Mouse (Mus musculus): ENCODE data around the gene Tspo. TPM values are rescaled to one million over a fixed set of nuclear protein-coding genes. Genes with fewer than 3 reads are reported as not detected.

The Tspo gene
- 10 to 100 TPM; 24.9 to 33.5 TPM for total RNA-seq (2021)
- long read RNA-seq, experiment 1, transcript Tspo-201 (4 exons, 837 nt), result major isoform, 20 of 22 reads
- long read RNA-seq, experiment 1, partial matches to known transcripts, result 2 of 22 reads
- long read RNA-seq, experiment 1, other reads (novel, unspliced or antisense), result 0 of 22 reads
- long read RNA-seq, experiment 2, transcript Tspo-201 (4 exons, 837 nt), result major isoform, 38 of 41 reads
- long read RNA-seq, experiment 2, partial matches to known transcripts, result 3 of 41 reads
- long read RNA-seq, experiment 2, other reads (novel, unspliced or antisense), result 0 of 41 reads

GRCm38 (mm10) chr15:83563327-83563856 lies at the start of gene Tspo, which contains the start of gene Mcat:
Gene Tspo (plus strand): TSS chr15:83563592.
Gene Mcat (minus strand): TSS chr15:83563787.
- intact Hi-C loops (cut with DNase I; ENCODE audit: low total_unique reads), result no loop called here
- peak; percentile 66 for DNase-seq

- intact Hi-C loops (cut with DNase I; ENCODE audit: low total_unique reads), result loop anchor here (5.0 kb wide), 1 partner anchor 308 kb away; no protein-coding TSS in a partner anchor
- DNase-seq, result no peak
Observed at GRCm38 (mm10) chr15:83515018-83515417, 48.4 kb upstream of the Tspo start.

- DNase-seq, result peak; percentile 58
- intact Hi-C loops (cut with DNase I; ENCODE audit: low total_unique reads), result loop anchor here (5.0 kb wide), 1 partner anchor 311 kb away; no protein-coding TSS in a partner anchor
Observed at GRCm38 (mm10) chr15:83518215-83519048, 45.0 kb upstream of the Tspo start.

DNA sequence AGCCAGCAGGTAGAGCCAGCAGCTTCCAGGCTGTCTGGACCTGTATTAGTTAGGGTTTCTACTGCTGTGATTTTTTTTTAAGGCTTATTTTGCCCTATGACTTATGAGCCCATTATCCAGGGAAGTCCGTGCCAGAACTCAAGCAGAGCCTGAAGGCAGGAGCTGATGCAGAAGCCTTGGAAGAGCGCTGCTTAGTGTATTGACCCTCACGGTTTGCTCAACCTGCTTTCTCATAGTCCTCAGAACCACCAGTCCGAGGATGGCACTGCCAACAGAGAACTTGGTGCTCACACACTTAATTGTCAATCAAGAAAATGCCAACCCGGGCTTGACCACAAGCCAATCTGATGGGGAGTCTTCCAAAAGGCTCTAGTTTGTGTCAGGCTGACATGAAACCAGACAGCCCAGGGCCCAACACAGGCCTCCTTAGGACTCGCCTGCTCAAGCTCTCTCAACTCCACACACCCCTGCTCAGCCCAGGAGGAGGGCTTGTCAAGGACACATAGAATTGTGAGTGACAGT lies 42.5 kb upstream of the Tspo start:
- intact Hi-C loops (cut with DNase I; ENCODE audit: low total_unique reads), result no loop called here
- DNase-seq, result no peak

DNA sequence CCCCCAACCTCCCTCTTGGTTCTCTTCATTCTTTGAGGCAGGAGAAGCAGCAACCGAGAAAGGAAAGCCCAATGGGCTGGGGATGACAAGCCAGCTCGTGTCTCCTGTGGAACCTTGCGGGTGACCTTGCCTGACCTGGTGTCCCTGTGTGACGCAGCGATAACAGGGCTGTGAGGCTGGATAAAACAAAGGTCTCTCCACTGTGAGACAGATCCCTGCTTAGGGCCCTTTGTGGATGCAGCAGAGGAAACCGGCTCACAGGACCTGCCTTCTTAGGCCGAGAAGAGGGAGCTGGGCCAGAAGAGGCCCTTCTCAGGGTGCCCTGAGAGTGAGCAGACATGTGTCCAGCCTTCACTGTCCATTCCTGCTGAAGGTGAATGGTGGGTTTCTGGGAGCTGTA lies 40.2 kb upstream of the Tspo start:
- no peak for DNase-seq
- intact Hi-C loops (cut with DNase I; ENCODE audit: low total_unique reads), result no loop called here

GRCm38 (mm10) chr15:83523638-83524332 lies 39.6 kb upstream of the Tspo start:
- no peak for DNase-seq
- intact Hi-C loops (cut with DNase I; ENCODE audit: low total_unique reads), result no loop called here

GRCm38 (mm10) chr15:83524333-83524729 lies 39.1 kb upstream of the Tspo start:
- intact Hi-C loops (cut with DNase I; ENCODE audit: low total_unique reads), result no loop called here
- no peak for DNase-seq

GRCm38 (mm10) chr15:83526424-83527091 lies 36.8 kb upstream of the Tspo start, which contains the start of gene Bik:
Gene Bik (plus strand): TSS chr15:83526862.
- intact Hi-C loops (cut with DNase I; ENCODE audit: low total_unique reads), result no loop called here
- DNase-seq, result peak; percentile 53

GRCm38 (mm10) chr15:83527092-83527437 lies 36.3 kb upstream of the Tspo start:
- DNase-seq, result no peak
- intact Hi-C loops (cut with DNase I; ENCODE audit: low total_unique reads), result no loop called here

GRCm38 (mm10) chr15:83527747-83528146 lies 35.6 kb upstream of the Tspo start:
- no peak for DNase-seq
- intact Hi-C loops (cut with DNase I; ENCODE audit: low total_unique reads), result no loop called here

DNA sequence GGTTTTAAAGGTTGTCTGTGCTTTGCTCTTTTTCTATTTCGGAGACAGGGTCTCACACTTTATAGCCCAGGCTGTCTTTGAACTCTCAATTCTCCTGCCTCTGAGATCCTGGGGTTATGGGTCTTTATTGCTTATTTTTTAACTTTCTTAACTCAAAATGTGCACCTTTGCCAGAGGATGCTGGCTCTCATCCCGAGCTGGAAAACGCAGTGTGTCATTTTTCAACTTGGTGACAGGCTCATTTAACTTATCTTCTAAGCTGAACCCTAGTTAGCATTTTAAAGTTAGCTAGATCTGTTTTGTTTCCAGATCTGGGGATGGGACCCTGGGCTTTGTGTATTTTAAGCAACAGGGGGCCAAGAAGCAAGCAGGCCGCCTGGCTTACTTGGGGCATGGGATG lies 34.5 kb upstream of the Tspo start:
- intact Hi-C loops (cut with DNase I; ENCODE audit: low total_unique reads), result no loop called here
- DNase-seq, result no peak

DNA sequence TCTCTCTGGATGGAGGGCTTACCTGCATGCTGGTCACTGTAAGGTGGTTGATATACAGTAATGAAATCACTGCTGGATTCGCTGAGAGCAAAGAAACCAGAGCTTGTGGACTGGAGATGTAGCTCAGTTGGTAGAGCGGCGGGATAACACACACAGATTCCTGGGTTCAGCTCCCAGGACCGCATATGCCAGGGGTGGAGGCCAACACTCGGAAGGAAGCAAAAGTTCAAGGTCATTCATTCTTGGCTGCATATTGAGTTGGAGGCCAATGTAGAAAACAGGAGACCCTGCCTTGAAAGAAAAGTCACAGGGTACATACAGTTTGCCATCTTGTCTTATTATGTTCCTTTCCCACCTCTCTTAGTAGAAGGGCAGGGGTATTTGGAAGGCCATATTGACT lies 33.6 kb upstream of the Tspo start:
- no peak for DNase-seq
- intact Hi-C loops (cut with DNase I; ENCODE audit: low total_unique reads), result no loop called here

GRCm38 (mm10) chr15:83530233-83530632 lies 33.2 kb upstream of the Tspo start:
- DNase-seq, result no peak
- intact Hi-C loops (cut with DNase I; ENCODE audit: low total_unique reads), result no loop called here

- DNase-seq, result no peak
Observed at GRCm38 (mm10) chr15:83530688-83531087, 32.7 kb upstream of the Tspo start.

GRCm38 (mm10) chr15:83531961-83532469 lies 31.4 kb upstream of the Tspo start:
- intact Hi-C loops (cut with DNase I; ENCODE audit: low total_unique reads), result no loop called here
- DNase-seq, result no peak

More at GRCm38 (mm10) chr15:83530688-83531087, 32.7 kb upstream of the Tspo start:
- intact Hi-C loops (cut with DNase I; ENCODE audit: low total_unique reads), result no loop called here

DNA sequence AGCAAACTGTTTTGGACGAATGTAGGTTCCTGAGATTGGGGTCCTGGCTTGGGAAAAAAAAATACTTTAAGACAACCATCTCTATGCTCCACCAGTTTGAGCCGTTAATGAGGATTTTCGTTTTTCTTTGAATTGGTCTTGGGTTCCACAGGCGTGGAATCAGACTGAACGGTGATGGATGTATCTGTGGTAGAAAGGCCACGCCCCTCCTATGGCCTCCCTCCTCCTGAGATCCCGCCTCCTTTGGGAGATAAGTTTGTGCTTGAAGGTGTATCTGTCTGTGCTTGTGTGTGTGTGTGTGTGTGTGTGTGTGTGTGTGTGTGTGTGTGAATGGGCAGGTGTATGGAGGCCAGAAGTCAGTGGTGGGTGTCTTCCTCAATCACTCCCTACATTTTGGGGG lies 30.8 kb upstream of the Tspo start:
- DNase-seq, result no peak
- intact Hi-C loops (cut with DNase I; ENCODE audit: low total_unique reads), result no loop called here

GRCm38 (mm10) chr15:83534960-83535889 lies 28.2 kb upstream of the Tspo start:
- intact Hi-C loops (cut with DNase I; ENCODE audit: low total_unique reads), result no loop called here
- no peak for DNase-seq

DNA sequence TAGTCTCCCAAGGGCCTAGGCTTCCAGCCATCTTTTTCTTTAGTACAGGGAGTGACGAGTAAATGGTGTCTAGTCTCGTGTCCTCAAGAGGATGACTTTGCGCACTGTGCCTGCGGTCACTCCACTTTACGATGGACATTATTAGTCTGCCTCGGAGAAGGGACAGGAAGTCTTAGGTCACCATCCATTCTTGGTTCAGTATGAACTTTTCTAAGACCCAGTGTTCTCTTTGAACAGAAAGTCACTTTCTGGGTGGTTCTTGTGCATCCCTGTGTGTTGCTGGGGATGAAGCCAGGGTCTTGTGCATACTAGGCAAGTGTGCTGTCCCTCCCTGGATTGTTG lies 27.5 kb upstream of the Tspo start:
- intact Hi-C loops (cut with DNase I; ENCODE audit: low total_unique reads), result no loop called here
- DNase-seq, result no peak
